Mouse (Mus musculus): ENCODE results near the gene Tdrd5. TPM values are rescaled to one million over a fixed set of nuclear protein-coding genes. Genes with fewer than 3 reads are reported as not detected.

Gene Tdrd5
- polyA plus RNA-seq, 1 experiment, result 2.8 TPM

DNA sequence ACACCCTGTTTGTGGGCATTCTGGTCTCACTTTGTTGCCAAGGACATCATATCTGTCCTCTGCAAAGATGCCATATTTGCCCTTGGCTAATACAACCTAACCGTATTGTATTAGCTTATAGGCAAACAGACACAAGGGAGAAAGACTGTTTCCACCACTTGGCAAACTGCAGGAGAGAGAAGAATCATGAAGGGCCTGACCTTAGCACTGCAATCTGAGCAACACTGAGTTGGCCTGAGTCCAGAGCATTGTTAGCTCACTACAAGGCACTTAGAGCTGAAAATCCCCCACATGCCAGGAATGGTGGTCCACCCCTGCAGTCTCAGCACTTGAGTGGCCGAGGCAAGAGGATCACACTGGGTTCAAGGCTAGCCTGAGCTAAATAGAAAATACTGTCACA, 84.9 kb downstream of the Tdrd5 start:
- peaks cover 37% of the 10 kb centered on the region; the same call in 1 of the 2 replicates for H3K4me1 ChIP-seq (ENCODE audit: control insufficient read depth, insufficient read depth, low read length)
- H3K27me3 ChIP-seq (replicated peaks; ENCODE audit: control insufficient read depth, insufficient read depth, low read length), result no peaks in the 10 kb centered on the region
- 82% methylated on average over 2 of the region's 2 CpGs for WGBS
- no peak for DNase-seq
- H3K27ac ChIP-seq (ENCODE audit: insufficient read depth, low read depth, low read length), result no peak overlapping the region
- H3K36me3 ChIP-seq (ENCODE audit: control insufficient read depth, insufficient read depth, low read length), result no peaks in the 10 kb centered on the region
- TF ChIP-seq CTCF (conservative IDR thresholded peaks at IDR 0.05; ENCODE audit: insufficient read depth, insufficient read length, low read depth, low read length) (no peak), POLR2A (IDR thresholded peaks at IDR 0.05; ENCODE audit: low read depth, low read length) (no peak)
- H3K4me3 ChIP-seq (ENCODE audit: insufficient read depth, low read depth, low read length), result no peak overlapping the region

DNA sequence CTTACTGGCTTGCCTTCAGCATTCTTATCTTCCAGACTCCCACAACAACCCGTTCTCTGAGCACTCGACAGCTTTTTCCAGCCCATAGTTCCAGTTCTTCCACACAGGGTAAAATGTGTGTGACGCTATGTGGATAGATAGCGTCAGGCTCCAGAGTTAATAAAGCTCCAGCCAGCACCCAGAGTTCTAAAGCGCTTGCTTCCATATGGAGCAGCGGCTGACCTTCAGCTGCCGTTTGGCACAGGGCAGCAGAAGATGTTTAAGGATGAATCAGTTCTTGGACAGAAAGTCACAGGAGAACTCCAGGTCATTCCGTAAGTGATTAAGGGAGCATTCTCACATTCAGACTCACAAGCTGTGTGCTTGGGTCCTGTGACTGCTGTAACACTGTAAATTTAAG, 85.5 kb downstream of the Tdrd5 start:
- no peak for DNase-seq

DNA sequence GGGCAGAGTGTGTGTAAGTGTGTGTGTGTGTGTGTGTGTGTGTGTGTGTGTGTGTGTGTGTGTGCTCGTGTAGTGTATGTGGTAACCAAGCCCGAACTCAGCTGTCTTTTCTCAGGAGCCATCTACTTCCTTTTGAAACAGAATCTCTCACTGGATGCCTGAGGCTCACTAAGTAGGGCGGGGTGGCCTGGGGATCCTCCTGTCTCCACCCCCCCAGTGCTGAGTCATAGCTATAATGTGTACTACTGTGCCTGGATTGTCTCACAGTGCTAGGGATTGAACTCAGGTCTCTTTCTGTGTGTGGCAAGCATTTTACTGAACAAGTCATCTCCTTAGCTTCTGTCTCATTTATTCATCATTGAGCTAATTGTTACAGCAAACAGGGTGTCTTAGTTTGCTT, 86.1 kb downstream of the Tdrd5 start:
- Histone ChIP-seq H3K4me1 (ENCODE audit: control insufficient read depth, insufficient read depth, low read length) (peaks cover 29% of the 10 kb centered on the region; the same call in 1 of the 2 replicates), H3K36me3 (ENCODE audit: control insufficient read depth, insufficient read depth, low read length) (no peaks in the 10 kb centered on the region), H3K4me3 (ENCODE audit: insufficient read depth, low read depth, low read length) (no peak overlapping the region), H3K27me3 (replicated peaks; ENCODE audit: control insufficient read depth, insufficient read depth, low read length) (no peaks in the 10 kb centered on the region), H3K27ac (ENCODE audit: insufficient read depth, low read depth, low read length) (no peak overlapping the region)
- 65% methylated on average over 3 of the region's 3 CpGs for WGBS
- peak; percentile 41 for DNase-seq
- TF ChIP-seq CTCF (conservative IDR thresholded peaks at IDR 0.05; ENCODE audit: insufficient read depth, insufficient read length, low read depth, low read length) (no peak), POLR2A (IDR thresholded peaks at IDR 0.05; ENCODE audit: low read depth, low read length) (no peak)

More for the DNA sequence above, 85.5 kb downstream of the Tdrd5 start:
- Histone ChIP-seq H3K27me3 (replicated peaks; ENCODE audit: control insufficient read depth, insufficient read depth, low read length) (no peaks in the 10 kb centered on the region), H3K27ac (ENCODE audit: insufficient read depth, low read depth, low read length) (no peak overlapping the region), H3K36me3 (ENCODE audit: control insufficient read depth, insufficient read depth, low read length) (no peaks in the 10 kb centered on the region), H3K4me1 (ENCODE audit: control insufficient read depth, insufficient read depth, low read length) (peaks cover 34% of the 10 kb centered on the region; the same call in 1 of the 2 replicates), H3K4me3 (ENCODE audit: insufficient read depth, low read depth, low read length) (no peak overlapping the region)
- no peak for TF ChIP-seq CTCF (conservative IDR thresholded peaks at IDR 0.05; ENCODE audit: insufficient read depth, insufficient read length, low read depth, low read length)
- no peak for TF ChIP-seq POLR2A (IDR thresholded peaks at IDR 0.05; ENCODE audit: low read depth, low read length)
- 74% methylated on average over 8 of the region's 8 CpGs for WGBS

DNA sequence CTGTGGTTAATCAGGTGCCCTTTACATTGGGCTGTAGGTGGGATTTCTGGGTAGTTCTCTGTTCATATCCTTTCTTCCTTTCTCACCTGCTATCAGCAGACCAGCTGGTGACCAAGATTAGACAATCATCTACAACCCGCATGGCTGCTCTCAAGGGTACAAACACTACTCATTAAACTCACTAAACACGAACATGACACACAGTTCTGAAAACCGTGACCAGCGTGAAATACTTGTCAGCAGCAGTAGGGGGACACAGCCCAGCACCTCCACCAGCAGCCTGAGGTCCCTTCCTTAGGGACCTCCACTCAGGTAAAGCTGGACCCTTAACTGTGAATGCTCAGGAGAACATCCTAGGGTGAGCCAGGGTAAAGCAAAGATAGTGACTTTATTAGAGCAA, 87.2 kb downstream of the Tdrd5 start:
- TF ChIP-seq POLR2A (IDR thresholded peaks at IDR 0.05; ENCODE audit: low read depth, low read length) (no peak), CTCF (conservative IDR thresholded peaks at IDR 0.05; ENCODE audit: insufficient read depth, insufficient read length, low read depth, low read length) (no peak)
- DNase-seq, result peak; percentile 23
- H3K27ac ChIP-seq (ENCODE audit: insufficient read depth, low read depth, low read length), result peak overlapping the region; percentile 88
- WGBS, result 50% methylated on average over 4 of the region's 4 CpGs
- no peak overlapping the region for H3K4me3 ChIP-seq (ENCODE audit: insufficient read depth, low read depth, low read length)
- no peaks in the 10 kb centered on the region for H3K36me3 ChIP-seq (ENCODE audit: control insufficient read depth, insufficient read depth, low read length)
- H3K4me1 ChIP-seq (ENCODE audit: control insufficient read depth, insufficient read depth, low read length), result peaks cover 20% of the 10 kb centered on the region; the same call in 1 of the 2 replicates
- no peaks in the 10 kb centered on the region for H3K27me3 ChIP-seq (replicated peaks; ENCODE audit: control insufficient read depth, insufficient read depth, low read length)

DNA sequence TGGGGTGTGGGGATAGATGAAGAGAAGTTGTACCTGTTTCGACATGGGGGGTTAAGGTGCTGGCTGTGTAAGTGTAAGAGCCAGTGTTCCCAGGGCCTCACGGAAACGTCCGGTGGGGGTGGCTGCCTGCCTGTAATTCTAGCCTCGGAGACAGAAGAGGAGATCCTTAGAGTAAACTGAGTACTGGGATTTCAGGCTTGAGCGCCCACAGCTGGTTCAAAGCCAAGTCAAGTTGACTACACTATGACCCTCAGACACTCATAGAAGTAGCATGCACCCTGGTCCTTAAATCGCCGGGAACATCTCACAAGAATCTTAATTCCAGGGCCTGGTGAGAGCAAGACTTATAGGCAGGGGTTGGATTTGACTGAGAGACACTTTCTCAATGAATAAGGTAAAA, 88.8 kb downstream of the Tdrd5 start:
- TF ChIP-seq CTCF (conservative IDR thresholded peaks at IDR 0.05; ENCODE audit: insufficient read depth, insufficient read length, low read depth, low read length) (no peak), POLR2A (IDR thresholded peaks at IDR 0.05; ENCODE audit: low read depth, low read length) (no peak)
- H3K27ac ChIP-seq (ENCODE audit: insufficient read depth, low read depth, low read length), result no peak overlapping the region
- H3K27me3 ChIP-seq (replicated peaks; ENCODE audit: control insufficient read depth, insufficient read depth, low read length), result no peaks in the 10 kb centered on the region
- WGBS, result 58% methylated on average over 8 of the region's 8 CpGs
- no peak overlapping the region for H3K4me3 ChIP-seq (ENCODE audit: insufficient read depth, low read depth, low read length)
- no peaks in the 10 kb centered on the region for H3K36me3 ChIP-seq (ENCODE audit: control insufficient read depth, insufficient read depth, low read length)
- DNase-seq, result peak; percentile 69
- H3K4me1 ChIP-seq (ENCODE audit: control insufficient read depth, insufficient read depth, low read length), result peaks cover 17% of the 10 kb centered on the region; the same call in 1 of the 2 replicates

DNA sequence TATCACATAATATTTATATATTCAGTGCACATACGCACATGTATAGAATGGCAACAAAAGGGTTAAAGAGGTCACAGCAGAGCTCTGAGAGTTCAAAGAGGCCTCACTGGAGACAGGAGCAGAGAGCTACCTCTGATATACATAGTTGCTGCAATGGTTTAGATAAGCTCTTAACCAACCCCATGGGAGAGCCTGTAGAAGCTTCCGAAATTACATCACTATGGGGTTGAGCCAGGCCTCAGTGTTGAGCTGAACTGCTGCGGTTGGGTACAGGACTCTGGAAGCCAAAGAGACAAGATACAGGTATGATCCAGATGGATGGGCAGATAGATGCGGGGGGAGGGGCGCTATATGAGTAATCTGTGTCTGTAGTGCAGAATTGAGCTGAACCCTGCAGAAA, 90.5 kb downstream of the Tdrd5 start:
- peaks cover 17% of the 10 kb centered on the region; the same call in 1 of the 2 replicates for H3K4me1 ChIP-seq (ENCODE audit: control insufficient read depth, insufficient read depth, low read length)
- H3K27ac ChIP-seq (ENCODE audit: insufficient read depth, low read depth, low read length), result no peak overlapping the region
- TF ChIP-seq POLR2A (IDR thresholded peaks at IDR 0.05; ENCODE audit: low read depth, low read length) (no peak), CTCF (conservative IDR thresholded peaks at IDR 0.05; ENCODE audit: insufficient read depth, insufficient read length, low read depth, low read length) (no peak)
- H3K27me3 ChIP-seq (replicated peaks; ENCODE audit: control insufficient read depth, insufficient read depth, low read length), result no peaks in the 10 kb centered on the region
- no peak overlapping the region for H3K4me3 ChIP-seq (ENCODE audit: insufficient read depth, low read depth, low read length)
- WGBS, result 93% methylated on average over 5 of the region's 5 CpGs
- no peaks in the 10 kb centered on the region for H3K36me3 ChIP-seq (ENCODE audit: control insufficient read depth, insufficient read depth, low read length)
- DNase-seq, result no peak

DNA sequence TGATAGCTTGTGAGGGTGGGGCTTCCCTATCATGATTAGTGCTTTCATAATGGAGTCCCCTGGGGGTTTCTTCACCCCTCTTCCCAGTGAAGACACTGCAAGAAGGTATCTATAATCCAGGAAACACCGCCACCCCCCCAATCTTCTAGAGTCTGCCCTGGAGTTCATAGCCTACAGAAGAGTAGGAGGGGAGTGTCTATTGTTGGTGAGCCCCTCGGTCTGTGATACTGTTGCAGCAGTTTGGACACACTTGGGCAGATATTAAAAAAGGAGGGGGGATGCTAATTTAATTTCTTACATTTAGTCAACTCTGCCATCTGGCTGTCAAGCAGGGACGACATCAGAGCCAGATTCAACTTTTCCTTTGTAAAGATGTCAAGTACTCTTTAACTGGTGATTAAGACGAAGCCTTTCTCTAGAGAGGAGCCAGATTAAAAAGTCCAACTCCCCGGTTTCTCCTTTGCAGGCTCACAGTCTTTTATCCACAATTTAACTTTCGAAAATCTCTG, 91.6 kb downstream of the Tdrd5 start:
- H3K36me3 ChIP-seq (ENCODE audit: control insufficient read depth, insufficient read depth, low read length), result no peaks in the 10 kb centered on the region
- DNase-seq, result no peak
- H3K27ac ChIP-seq (ENCODE audit: insufficient read depth, low read depth, low read length), result no peak overlapping the region
- no peak for TF ChIP-seq POLR2A (IDR thresholded peaks at IDR 0.05; ENCODE audit: low read depth, low read length)
- no peak for TF ChIP-seq CTCF (conservative IDR thresholded peaks at IDR 0.05; ENCODE audit: insufficient read depth, insufficient read length, low read depth, low read length)
- H3K27me3 ChIP-seq (replicated peaks; ENCODE audit: control insufficient read depth, insufficient read depth, low read length), result no peaks in the 10 kb centered on the region
- H3K4me1 ChIP-seq (ENCODE audit: control insufficient read depth, insufficient read depth, low read length), result peaks cover 17% of the 10 kb centered on the region; the same call in 1 of the 2 replicates
- no peak overlapping the region for H3K4me3 ChIP-seq (ENCODE audit: insufficient read depth, low read depth, low read length)
- 65% methylated on average over 6 of the region's 6 CpGs for WGBS

Other genes starting within 250 kb of the Tdrd5 start
- gene Fam163a, start 98.6 kb downstream of the Tdrd5 start, polyA plus RNA-seq (2012; rRNA removed), result 5.7 and 6.9 TPM in 2 replicates
- gene Nphs2, start 7.1 kb upstream of the Tdrd5 start, polyA plus RNA-seq (2012; rRNA removed), result 41.4 and 56.0 TPM in 2 replicates
- gene Gm2000, start 62.4 kb upstream of the Tdrd5 start, polyA plus RNA-seq (2012; rRNA removed), result 10.7 and 34.1 TPM in 2 replicates
- not detected in 2 replicates for gene Axdnd1, start 117.5 kb upstream of the Tdrd5 start, polyA plus RNA-seq (2012; rRNA removed)
- gene Soat1, start 170.7 kb upstream of the Tdrd5 start, polyA plus RNA-seq (2012; rRNA removed), result 21.8 and 22.3 TPM in 2 replicates
- 9.2 and 13.2 TPM in 2 replicates for gene Gm10031, start 220.3 kb upstream of the Tdrd5 start, polyA plus RNA-seq (2012; rRNA removed)